Mouse (Mus musculus): ENCODE measurements at regions not wholly inside any gene's neighbourhood (a gene's known extent, or its start where the extent isn't known, plus 50 kb on each side); places are given as distances from the start of the nearest gene placed in this dataset.

GRCm38 (mm10) chr7:79531551-79532356, 65.6 kb upstream of the Polg start:
- Histone ChIP-seq H3K9ac (replicated peaks; ENCODE audit: low read length) (no peak overlapping the region), H3K4me2 (replicated peaks; ENCODE audit: low read depth, low read length) (no peak overlapping the region), H3K9me3 (ENCODE audit: low read length) (no peaks in the 10 kb centered on the region), H3K36me3 (ENCODE audit: insufficient read depth, low read length) (no peaks in the 10 kb centered on the region), H3K27ac (ENCODE audit: low read length) (no peak overlapping the region), H3K4me1 (ENCODE audit: insufficient read depth, low read length) (peaks cover 11% of the 10 kb centered on the region), H3K27me3 (ENCODE audit: insufficient read depth, low read length) (peaks cover 95% of the 10 kb centered on the region), H3K4me3 (ENCODE audit: low read length) (no peak overlapping the region)
- no peak for ATAC-seq (ENCODE audit: low FRiP score, low TSS enrichment)
- 18% methylated on average over 12 of the region's 12 CpGs for WGBS

GRCm38 (mm10) chr7:79531142-79531541, 65.0 kb upstream of the Polg start:
- no peak overlapping the region for H3K4me3 ChIP-seq (ENCODE audit: low read length)
- no peak overlapping the region for H3K9ac ChIP-seq (replicated peaks; ENCODE audit: low read length)
- H3K36me3 ChIP-seq (ENCODE audit: insufficient read depth, low read length) = no peaks in the 10 kb centered on the region
- no peak for ATAC-seq (ENCODE audit: low FRiP score, low TSS enrichment)
- WGBS = 23% methylated on average over 5 of the region's 5 CpGs
- H3K4me2 ChIP-seq (replicated peaks; ENCODE audit: low read depth, low read length) = no peak overlapping the region
- H3K4me1 ChIP-seq (ENCODE audit: insufficient read depth, low read length) = peaks cover 10% of the 10 kb centered on the region
- H3K27me3 ChIP-seq (ENCODE audit: insufficient read depth, low read length) = peaks cover 93% of the 10 kb centered on the region
- H3K9me3 ChIP-seq (ENCODE audit: low read length) = no peaks in the 10 kb centered on the region
- H3K27ac ChIP-seq (ENCODE audit: low read length) = no peak overlapping the region

DNA sequence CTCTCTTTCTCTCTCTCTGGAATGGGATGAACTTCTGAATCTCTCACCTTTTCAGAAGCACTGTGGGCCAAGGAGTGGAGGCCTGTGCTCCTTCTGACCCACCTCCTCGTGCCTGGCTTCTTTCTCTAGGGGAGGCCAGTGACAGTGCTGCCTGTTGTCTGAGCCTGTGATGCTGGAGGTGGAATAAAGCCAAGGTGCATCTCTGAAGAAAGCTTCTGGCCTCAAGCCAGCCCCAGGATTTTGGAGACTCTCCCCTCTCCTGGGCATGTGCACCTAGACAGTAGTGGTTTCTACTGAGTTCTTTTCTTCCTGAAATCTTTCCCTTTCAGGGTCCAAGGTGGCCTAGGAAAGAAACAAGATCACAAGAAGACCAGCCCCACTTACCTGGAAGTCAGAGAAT, 63.3 kb upstream of the Polg start:
- WGBS = 19% methylated on average over 1 of the region's 1 CpGs
- no peak overlapping the region for H3K4me2 ChIP-seq (replicated peaks; ENCODE audit: low read depth, low read length)
- H3K27me3 ChIP-seq (ENCODE audit: insufficient read depth, low read length) = peaks cover 86% of the 10 kb centered on the region
- H3K36me3 ChIP-seq (ENCODE audit: insufficient read depth, low read length) = no peaks in the 10 kb centered on the region
- ATAC-seq (ENCODE audit: low FRiP score, low TSS enrichment) = no peak
- H3K4me1 ChIP-seq (ENCODE audit: insufficient read depth, low read length) = no peaks in the 10 kb centered on the region
- H3K9me3 ChIP-seq (ENCODE audit: low read length) = no peaks in the 10 kb centered on the region
- H3K4me3 ChIP-seq (ENCODE audit: low read length) = no peak overlapping the region
- H3K27ac ChIP-seq (ENCODE audit: low read length) = no peak overlapping the region
- H3K9ac ChIP-seq (replicated peaks; ENCODE audit: low read length) = no peak overlapping the region

GRCm38 (mm10) chr7:79527984-79528383, 61.8 kb upstream of the Polg start:
- WGBS = 20% methylated on average over 3 of the region's 3 CpGs
- Histone ChIP-seq H3K27me3 (ENCODE audit: insufficient read depth, low read length) (peaks cover 84% of the 10 kb centered on the region), H3K36me3 (ENCODE audit: insufficient read depth, low read length) (no peaks in the 10 kb centered on the region), H3K4me1 (ENCODE audit: insufficient read depth, low read length) (no peaks in the 10 kb centered on the region), H3K9me3 (ENCODE audit: low read length) (no peaks in the 10 kb centered on the region), H3K4me2 (replicated peaks; ENCODE audit: low read depth, low read length) (no peak overlapping the region), H3K27ac (ENCODE audit: low read length) (no peak overlapping the region), H3K9ac (replicated peaks; ENCODE audit: low read length) (no peak overlapping the region), H3K4me3 (ENCODE audit: low read length) (no peak overlapping the region)
- ATAC-seq (ENCODE audit: low FRiP score, low TSS enrichment) = 0 out of 2 replicates have a peak, but pooled peaks have one; percentile 27

DNA sequence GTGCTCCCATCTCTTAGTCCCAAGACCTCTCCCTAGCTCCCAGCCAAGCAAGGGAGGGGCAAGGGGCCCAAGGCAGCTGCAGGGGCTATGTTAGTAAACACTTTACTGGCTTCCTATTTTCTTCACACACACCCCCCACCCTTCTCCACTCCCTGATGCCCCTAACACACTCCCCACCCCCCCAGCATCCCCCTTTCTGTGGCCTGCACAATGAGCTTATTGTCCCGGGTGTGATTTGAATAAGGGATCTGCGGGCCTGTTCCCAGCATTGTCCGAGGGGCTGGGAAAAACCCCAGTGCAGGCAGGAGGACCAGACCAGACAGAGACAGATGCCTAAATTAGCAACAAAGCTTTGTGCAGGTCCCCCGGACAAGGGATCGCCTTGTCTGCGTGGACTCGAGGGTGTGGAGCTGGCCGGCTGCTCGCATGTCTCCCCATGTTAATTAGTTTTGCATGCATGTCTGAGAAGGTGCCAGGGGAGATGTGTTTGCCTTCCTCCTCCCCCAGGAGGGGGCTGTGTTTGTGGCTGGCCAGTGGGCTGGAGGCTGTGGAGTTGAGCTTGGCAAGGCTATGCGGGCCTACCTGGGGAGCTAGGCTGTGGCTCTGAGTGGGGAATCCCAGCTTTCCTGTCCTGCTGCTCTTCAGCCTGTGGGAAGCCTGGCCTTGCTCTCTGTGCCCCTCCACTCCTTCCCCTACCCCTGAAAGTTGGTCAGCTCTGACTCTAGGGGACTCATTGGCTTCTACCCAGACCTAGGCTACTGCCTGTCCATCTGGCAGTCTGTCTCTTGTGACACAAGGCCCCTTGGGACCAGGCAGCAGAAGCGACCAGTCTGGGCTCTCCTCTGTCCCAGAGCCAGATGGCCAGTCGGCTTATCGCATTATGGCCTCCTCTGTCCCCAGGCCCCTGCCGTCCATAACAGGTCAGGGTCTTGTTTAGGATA, 59.8 kb upstream of the Polg start:
- H3K27me3 ChIP-seq (ENCODE audit: insufficient read depth, low read length) = peaks cover 81% of the 10 kb centered on the region

GRCm38 (mm10) chr7:79524921-79525320, 58.8 kb upstream of the Polg start:
- Histone ChIP-seq H3K9me3 (ENCODE audit: low read length) (no peaks in the 10 kb centered on the region), H3K4me3 (ENCODE audit: low read length) (no peak overlapping the region), H3K27me3 (ENCODE audit: insufficient read depth, low read length) (peaks cover 79% of the 10 kb centered on the region), H3K9ac (replicated peaks; ENCODE audit: low read length) (no peak overlapping the region), H3K4me2 (replicated peaks; ENCODE audit: low read depth, low read length) (no peak overlapping the region), H3K36me3 (ENCODE audit: insufficient read depth, low read length) (no peaks in the 10 kb centered on the region), H3K4me1 (ENCODE audit: insufficient read depth, low read length) (no peaks in the 10 kb centered on the region), H3K27ac (ENCODE audit: low read length) (no peak overlapping the region)
- no peak for ATAC-seq (ENCODE audit: low FRiP score, low TSS enrichment)
- WGBS = 73% methylated on average over 10 of the region's 10 CpGs

More for the DNA sequence above, 59.8 kb upstream of the Polg start:
- H3K36me3 ChIP-seq (ENCODE audit: insufficient read depth, low read length) = no peaks in the 10 kb centered on the region
- H3K4me3 ChIP-seq (ENCODE audit: low read length) = no peak overlapping the region
- H3K27ac ChIP-seq (ENCODE audit: low read length) = no peak overlapping the region
- no peak overlapping the region for H3K4me2 ChIP-seq (replicated peaks; ENCODE audit: low read depth, low read length)
- no peak for ATAC-seq (ENCODE audit: low FRiP score, low TSS enrichment)
- 36% methylated on average over 14 of the region's 14 CpGs for WGBS
- no peaks in the 10 kb centered on the region for H3K4me1 ChIP-seq (ENCODE audit: insufficient read depth, low read length)
- H3K9me3 ChIP-seq (ENCODE audit: low read length) = no peaks in the 10 kb centered on the region
- no peak overlapping the region for H3K9ac ChIP-seq (replicated peaks; ENCODE audit: low read length)

DNA sequence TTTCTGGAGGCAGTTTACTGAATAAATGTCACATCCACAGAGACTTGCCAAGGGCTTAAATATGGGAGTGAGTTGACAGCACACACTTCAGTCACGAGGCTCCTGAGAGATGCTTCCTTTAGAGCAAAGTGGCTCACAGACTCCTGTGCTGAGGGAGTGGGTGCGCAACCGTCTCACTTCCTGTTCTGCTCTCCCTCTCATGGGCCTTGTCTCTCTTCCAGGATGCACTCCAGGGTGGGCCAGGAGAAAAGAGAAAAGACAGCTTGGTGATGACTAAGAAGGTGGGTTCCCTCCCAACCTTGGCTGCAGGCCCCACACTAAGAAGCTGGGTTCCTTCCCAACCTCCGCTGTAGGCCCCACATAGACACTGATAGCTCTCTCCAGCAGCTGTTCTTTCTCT, 57.5 kb upstream of the Polg start:
- Histone ChIP-seq H3K27me3 (ENCODE audit: insufficient read depth, low read length) (peaks cover 78% of the 10 kb centered on the region), H3K9me3 (ENCODE audit: low read length) (no peaks in the 10 kb centered on the region)
- 77% methylated on average over 4 of the region's 4 CpGs for WGBS

DNA sequence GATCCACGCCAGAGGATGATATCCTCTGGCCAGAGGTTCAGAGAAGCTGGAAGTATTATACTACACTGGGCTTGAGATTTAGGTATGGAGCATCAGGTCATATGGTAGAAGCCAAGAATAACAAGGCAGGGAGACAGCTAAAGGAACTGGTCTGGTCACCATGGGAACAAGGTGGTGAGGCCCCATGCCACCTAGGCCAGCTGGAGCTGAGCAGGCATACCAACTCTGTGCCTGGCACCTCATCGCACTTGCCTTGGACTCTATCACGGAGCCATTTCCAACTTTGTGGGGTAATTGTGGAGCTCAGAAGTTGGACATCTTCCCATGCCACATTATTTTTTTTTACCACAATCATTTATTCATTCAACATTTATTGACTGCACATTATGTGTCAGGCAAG, 55.9 kb upstream of the Polg start:
- Histone ChIP-seq H3K4me3 (ENCODE audit: low read length) (no peak overlapping the region), H3K4me1 (ENCODE audit: insufficient read depth, low read length) (no peaks in the 10 kb centered on the region), H3K27me3 (ENCODE audit: insufficient read depth, low read length) (peaks cover 78% of the 10 kb centered on the region), H3K36me3 (ENCODE audit: insufficient read depth, low read length) (no peaks in the 10 kb centered on the region), H3K4me2 (replicated peaks; ENCODE audit: low read depth, low read length) (no peak overlapping the region), H3K27ac (ENCODE audit: low read length) (no peak overlapping the region), H3K9me3 (ENCODE audit: low read length) (no peaks in the 10 kb centered on the region), H3K9ac (replicated peaks; ENCODE audit: low read length) (no peak overlapping the region)
- WGBS = 86% methylated on average over 3 of the region's 3 CpGs
- ATAC-seq (ENCODE audit: low FRiP score, low TSS enrichment) = no peak

More for the DNA sequence above, 57.5 kb upstream of the Polg start:
- no peak overlapping the region for H3K4me2 ChIP-seq (replicated peaks; ENCODE audit: low read depth, low read length)
- no peaks in the 10 kb centered on the region for H3K36me3 ChIP-seq (ENCODE audit: insufficient read depth, low read length)
- H3K9ac ChIP-seq (replicated peaks; ENCODE audit: low read length) = no peak overlapping the region
- ATAC-seq (ENCODE audit: low FRiP score, low TSS enrichment) = no peak
- no peaks in the 10 kb centered on the region for H3K4me1 ChIP-seq (ENCODE audit: insufficient read depth, low read length)
- no peak overlapping the region for H3K27ac ChIP-seq (ENCODE audit: low read length)
- H3K4me3 ChIP-seq (ENCODE audit: low read length) = no peak overlapping the region

DNA sequence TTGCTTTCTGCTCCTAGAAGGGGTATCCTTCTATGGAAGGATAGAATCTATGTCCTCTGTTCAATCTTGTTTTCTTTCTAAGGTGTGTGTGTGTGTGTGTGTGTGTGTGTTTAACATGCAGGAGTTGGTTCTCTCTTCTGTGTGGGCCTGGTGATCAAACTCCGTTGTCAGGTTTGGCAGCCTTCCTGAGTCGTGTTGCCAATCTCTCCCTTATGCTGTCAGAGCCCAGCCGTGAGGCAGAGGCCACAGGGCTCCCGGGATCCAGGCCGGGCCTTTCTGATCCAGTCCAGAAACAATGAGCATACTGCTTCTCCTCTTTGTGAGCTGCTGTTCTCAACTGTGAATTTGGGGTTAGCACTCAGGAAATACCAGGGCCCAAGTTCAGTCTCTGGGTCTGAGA, 55.1 kb upstream of the Polg start:
- peaks cover 80% of the 10 kb centered on the region for H3K27me3 ChIP-seq (ENCODE audit: insufficient read depth, low read length)
- WGBS = 56% methylated on average over 5 of the region's 5 CpGs
- H3K27ac ChIP-seq (ENCODE audit: low read length) = no peak overlapping the region

More for the DNA sequence above, 55.1 kb upstream of the Polg start:
- no peak overlapping the region for H3K4me2 ChIP-seq (replicated peaks; ENCODE audit: low read depth, low read length)
- no peak for ATAC-seq (ENCODE audit: low FRiP score, low TSS enrichment)
- H3K36me3 ChIP-seq (ENCODE audit: insufficient read depth, low read length) = no peaks in the 10 kb centered on the region
- no peaks in the 10 kb centered on the region for H3K4me1 ChIP-seq (ENCODE audit: insufficient read depth, low read length)
- H3K4me3 ChIP-seq (ENCODE audit: low read length) = no peak overlapping the region
- no peaks in the 10 kb centered on the region for H3K9me3 ChIP-seq (ENCODE audit: low read length)
- no peak overlapping the region for H3K9ac ChIP-seq (replicated peaks; ENCODE audit: low read length)

All from kidney, embryonic 16.5 days (tissue).